Mouse (Mus musculus) limb, embryonic 10.5 days (tissue): ENCODE measurements at regions not wholly inside any gene's neighbourhood (a gene's known extent, or its start where the extent isn't known, plus 50 kb on each side); places are given as distances from the start of the nearest gene placed in this dataset.

Experiments
- DNase-seq: peaks from one replicate; pipeline ENCODE4 v3.0.0-alpha.2; 2017; ENCODE audit warnings: low spot score
- H3K27ac ChIP-seq: fragments of 300-500 bp; sonication (generic); 2 replicates; pipeline ENCODE4 v1.5.1; 2016; ENCODE audit warnings: mild to moderate bottlenecking
- H3K27me3 ChIP-seq: fragments of 300-500 bp; sonication (generic); 2 replicates; pipeline ENCODE4 v1.6.1; 2016; ENCODE audit warnings: low read depth, mild to moderate bottlenecking; ENCODE audit not compliant: poor library complexity, severe bottlenecking
- H3K36me3 ChIP-seq: fragments of 300-500 bp; sonication (generic); 2 replicates; pipeline ENCODE4 v1.6.1; 2016; ENCODE audit warnings: mild to moderate bottlenecking, moderate library complexity
- H3K4me1 ChIP-seq: fragments of 300-500 bp; sonication (generic); 2 replicates; pipeline ENCODE4 v1.6.1; 2016
- H3K4me3 ChIP-seq: fragments of 300-500 bp; sonication (generic); 2 replicates; pipeline ENCODE4 v1.5.1; 2016; ENCODE audit warnings: mild to moderate bottlenecking, moderate library complexity
- H3K9me3 ChIP-seq: fragments of 300-500 bp; sonication (generic); replicated peaks from 2 replicates; pipeline ENCODE4 v1.6.1; 2016; ENCODE audit warnings: mild to moderate bottlenecking
- WGBS: fragments of 180-500 bp; shearing (Covaris S2); methylation state at CpG from one replicate; pipeline ENCODE4 v1.1.7; 2016; 5-methylcytosine and 5-hydroxymethylcytosine counted together

GRCm38 (mm10) chr12:32273474-32273873 lies 65.0 kb upstream of the Pik3cg start:
- Histone ChIP-seq H3K9me3 (no peaks in the 10 kb centered on the region), H3K27me3 (no peaks in the 10 kb centered on the region), H3K27ac (no peak overlapping the region), H3K4me1 (no peaks in the 10 kb centered on the region), H3K4me3 (no peak overlapping the region), H3K36me3 (no peaks in the 10 kb centered on the region)
- DNase-seq = no peak
- WGBS = 95% methylated on average over 1 of the region's 1 CpGs

GRCm38 (mm10) chr12:32279861-32280260 lies 71.4 kb upstream of the Pik3cg start:
- H3K27ac ChIP-seq = no peak overlapping the region
- H3K4me1 ChIP-seq = peaks cover 7% of the 10 kb centered on the region
- H3K27me3 ChIP-seq = no peaks in the 10 kb centered on the region
- WGBS = 84% methylated on average over 4 of the region's 4 CpGs
- H3K36me3 ChIP-seq = no peaks in the 10 kb centered on the region
- H3K9me3 ChIP-seq = no peaks in the 10 kb centered on the region
- DNase-seq = no peak
- H3K4me3 ChIP-seq = no peak overlapping the region

DNA sequence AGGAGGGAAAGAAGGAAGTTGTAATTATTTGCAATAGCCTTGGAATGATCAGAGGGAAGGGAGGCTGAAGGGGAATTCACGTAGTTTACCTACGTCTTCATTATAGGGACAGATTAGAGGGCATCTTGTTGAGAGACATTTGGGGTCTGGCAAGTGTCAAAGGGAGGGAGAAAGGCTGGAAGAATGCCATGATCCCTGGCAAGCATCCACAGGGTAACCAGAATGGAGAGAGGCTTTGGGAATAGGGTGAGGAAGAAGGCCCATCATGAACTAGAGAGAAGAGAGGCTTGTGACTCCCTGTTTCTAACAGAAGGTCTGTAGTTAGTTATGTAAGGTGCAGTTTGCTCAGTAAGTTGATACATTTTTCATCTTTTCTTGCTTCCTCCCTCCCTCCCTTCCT lies 71.8 kb upstream of the Pik3cg start:
- Histone ChIP-seq H3K36me3 (no peaks in the 10 kb centered on the region), H3K4me1 (peaks cover 7% of the 10 kb centered on the region), H3K27me3 (no peaks in the 10 kb centered on the region), H3K4me3 (no peak overlapping the region), H3K9me3 (no peaks in the 10 kb centered on the region), H3K27ac (no peak overlapping the region)
- 89% methylated on average over 2 of the region's 2 CpGs for WGBS
- no peak for DNase-seq

DNA sequence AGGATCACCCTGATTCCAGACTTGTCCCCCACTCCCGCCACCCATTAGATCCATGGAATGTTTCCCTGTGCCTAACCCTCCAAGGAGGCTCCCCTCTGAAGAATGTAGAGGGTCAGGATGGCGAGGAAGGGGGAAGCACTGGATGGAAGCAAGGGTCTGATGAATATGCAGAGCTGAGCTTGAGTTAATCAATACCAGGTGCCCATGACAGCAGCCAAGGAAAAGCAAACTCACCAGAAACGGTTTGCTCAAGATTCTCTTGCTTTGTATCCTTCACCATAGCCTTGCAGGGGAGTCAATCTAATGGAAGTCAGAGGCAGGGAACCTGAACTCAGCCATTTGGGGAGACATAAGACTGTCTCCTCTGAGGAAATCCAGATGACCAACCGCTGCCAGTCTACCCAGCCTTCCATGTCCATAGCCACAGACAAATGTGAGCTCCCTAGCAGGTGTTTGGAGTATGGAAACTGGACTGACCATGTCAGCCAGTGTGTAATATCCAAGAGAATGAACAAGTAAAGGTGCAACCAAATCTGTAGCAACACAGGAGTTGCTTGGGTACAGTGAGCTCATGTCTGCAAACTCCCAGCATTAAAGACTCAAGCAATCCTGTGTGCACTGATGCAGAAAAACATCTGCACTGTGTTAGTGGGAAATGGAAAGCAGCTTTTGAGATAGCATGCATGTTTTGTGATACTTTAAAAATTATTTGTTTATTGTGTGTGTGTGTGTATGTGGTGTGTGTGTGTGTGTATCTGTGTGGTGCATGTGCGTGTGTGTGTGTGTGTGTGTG lies 74.1 kb upstream of the Pik3cg start:
- Histone ChIP-seq H3K9me3 (no peaks in the 10 kb centered on the region), H3K36me3 (no peaks in the 10 kb centered on the region), H3K27me3 (no peaks in the 10 kb centered on the region), H3K4me1 (peaks cover 7% of the 10 kb centered on the region), H3K27ac (no peak overlapping the region), H3K4me3 (no peak overlapping the region)
- no peak for DNase-seq
- WGBS = 57% methylated on average over 5 of the region's 5 CpGs

GRCm38 (mm10) chr12:32285039-32285438 lies 76.6 kb upstream of the Pik3cg start:
- Histone ChIP-seq H3K9me3 (no peaks in the 10 kb centered on the region), H3K36me3 (no peaks in the 10 kb centered on the region), H3K4me3 (no peak overlapping the region), H3K27me3 (no peaks in the 10 kb centered on the region), H3K4me1 (peaks cover 7% of the 10 kb centered on the region), H3K27ac (no peak overlapping the region)
- no peak for DNase-seq
- WGBS = 79% methylated on average over 2 of the region's 2 CpGs

DNA sequence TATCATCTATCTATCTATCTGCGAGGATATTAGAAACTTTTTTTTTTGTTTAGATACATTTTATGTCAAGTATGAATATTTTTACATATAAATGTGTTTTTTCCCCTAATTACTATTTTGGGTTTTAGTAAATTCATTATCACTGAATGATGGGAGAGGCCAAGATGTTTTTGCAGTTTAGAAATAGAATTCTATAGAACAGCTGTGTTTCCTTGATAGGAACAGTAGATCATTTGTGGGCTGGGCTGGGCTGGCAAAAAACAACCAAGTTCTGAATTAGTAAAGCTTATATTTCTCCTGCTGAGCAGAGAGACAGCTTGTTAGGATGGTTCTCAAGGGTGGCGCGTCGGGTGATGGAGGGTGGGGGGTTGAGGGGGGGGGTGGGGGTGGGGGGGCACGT lies 78.2 kb upstream of the Pik3cg start:
- Histone ChIP-seq H3K36me3 (no peaks in the 10 kb centered on the region), H3K27me3 (no peaks in the 10 kb centered on the region), H3K9me3 (no peaks in the 10 kb centered on the region), H3K4me1 (peaks cover 7% of the 10 kb centered on the region), H3K4me3 (no peak overlapping the region), H3K27ac (no peak overlapping the region)
- DNase-seq = no peak
- 26% methylated on average over 5 of the region's 5 CpGs for WGBS

- Histone ChIP-seq H3K4me1 (no peaks in the 10 kb centered on the region), H3K36me3 (no peaks in the 10 kb centered on the region), H3K9me3 (no peaks in the 10 kb centered on the region), H3K27ac (no peak overlapping the region), H3K4me3 (no peak overlapping the region), H3K27me3 (no peaks in the 10 kb centered on the region)
- 84% methylated on average over 5 of the region's 5 CpGs for WGBS
- DNase-seq = no peak
These were observed 82.7 kb upstream of the Pik3cg start for GRCm38 (mm10) chr12:32291145-32291544.

DNA sequence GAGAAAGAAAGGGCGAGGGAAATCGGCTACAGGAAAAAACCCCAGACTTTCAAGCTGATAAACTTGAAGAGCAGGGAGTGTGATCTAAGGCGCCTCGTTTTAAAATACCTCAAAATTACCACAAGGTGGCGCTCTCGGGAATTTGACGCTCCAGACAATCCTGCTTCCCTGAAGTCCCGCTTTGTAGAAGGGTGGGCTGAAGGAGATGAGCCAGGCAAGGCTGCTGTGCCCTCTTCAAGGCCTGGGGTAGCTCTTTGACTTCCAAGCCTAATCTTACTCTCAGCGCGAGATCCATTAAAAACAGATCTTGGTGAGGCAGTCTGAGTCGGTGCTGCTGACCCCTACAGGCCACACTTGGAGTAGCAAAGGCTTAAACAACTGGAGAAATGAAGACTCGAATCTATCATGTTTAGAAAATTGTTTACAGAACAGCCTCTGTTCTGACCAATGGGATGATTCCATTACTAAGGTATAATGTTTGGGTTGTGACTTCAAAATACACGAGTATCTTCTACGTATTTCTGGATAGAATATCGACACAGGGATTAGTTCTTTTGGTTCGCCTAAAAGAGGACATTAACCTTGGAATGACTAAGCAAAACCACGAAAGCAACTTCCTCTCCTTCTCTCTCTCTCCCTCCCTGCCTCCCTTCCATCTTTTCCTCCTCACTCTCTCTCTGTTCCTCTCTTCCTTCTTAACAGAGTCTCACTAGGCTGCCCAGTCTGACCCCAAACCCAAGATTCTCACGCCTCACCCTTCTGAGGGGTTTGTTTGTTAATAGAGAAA lies 83.7 kb upstream of the Pik3cg start:
- H3K4me3 ChIP-seq = peak overlapping the region; percentile 47
- H3K9me3 ChIP-seq = no peaks in the 10 kb centered on the region
- no peaks in the 10 kb centered on the region for H3K4me1 ChIP-seq
- DNase-seq = peak; percentile 73
- peak overlapping the region; percentile 75 for H3K27ac ChIP-seq
- H3K27me3 ChIP-seq = no peaks in the 10 kb centered on the region
- no peaks in the 10 kb centered on the region for H3K36me3 ChIP-seq
- WGBS = 27% methylated on average over 18 of the region's 18 CpGs

DNA sequence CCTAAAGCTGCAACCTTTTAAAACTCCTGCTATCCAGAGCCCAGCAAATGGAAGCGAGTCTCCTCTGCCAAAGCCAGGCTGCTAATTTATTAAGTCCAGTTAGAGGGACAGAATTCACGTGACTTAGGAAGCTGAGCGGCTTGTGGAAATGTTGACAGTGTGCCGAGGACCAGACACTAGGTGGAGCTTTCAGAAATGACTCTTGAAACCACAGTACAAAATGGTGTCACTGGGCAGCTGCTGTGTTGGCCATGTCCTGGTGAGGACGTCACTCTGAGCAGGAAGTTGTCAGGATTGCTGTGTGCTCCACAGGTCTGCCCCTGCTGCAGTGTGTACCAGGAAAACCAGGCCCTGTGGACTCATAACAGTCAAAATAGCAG lies 84.3 kb upstream of the Pik3cg start:
- no peak overlapping the region for H3K27ac ChIP-seq
- WGBS = 81% methylated on average over 5 of the region's 5 CpGs
- no peaks in the 10 kb centered on the region for H3K9me3 ChIP-seq
- no peak overlapping the region for H3K4me3 ChIP-seq
- no peaks in the 10 kb centered on the region for H3K36me3 ChIP-seq
- H3K27me3 ChIP-seq = no peaks in the 10 kb centered on the region
- no peak for DNase-seq
- H3K4me1 ChIP-seq = no peaks in the 10 kb centered on the region

GRCm38 (mm10) chr12:32297431-32297830 lies 81.1 kb upstream of the Ccdc71l start:
- no peaks in the 10 kb centered on the region for H3K36me3 ChIP-seq
- H3K27ac ChIP-seq = no peak overlapping the region
- no peak for DNase-seq
- H3K27me3 ChIP-seq = no peaks in the 10 kb centered on the region
- 93% methylated on average over 7 of the region's 7 CpGs for WGBS
- H3K4me1 ChIP-seq = no peaks in the 10 kb centered on the region
- H3K9me3 ChIP-seq = no peaks in the 10 kb centered on the region
- no peak overlapping the region for H3K4me3 ChIP-seq

GRCm38 (mm10) chr12:32299714-32300113 lies 78.8 kb upstream of the Ccdc71l start:
- H3K4me1 ChIP-seq = no peaks in the 10 kb centered on the region
- WGBS = 78% methylated on average over 2 of the region's 2 CpGs
- no peaks in the 10 kb centered on the region for H3K27me3 ChIP-seq
- H3K4me3 ChIP-seq = no peak overlapping the region
- no peaks in the 10 kb centered on the region for H3K9me3 ChIP-seq
- no peaks in the 10 kb centered on the region for H3K36me3 ChIP-seq
- no peak for DNase-seq
- H3K27ac ChIP-seq = no peak overlapping the region

DNA sequence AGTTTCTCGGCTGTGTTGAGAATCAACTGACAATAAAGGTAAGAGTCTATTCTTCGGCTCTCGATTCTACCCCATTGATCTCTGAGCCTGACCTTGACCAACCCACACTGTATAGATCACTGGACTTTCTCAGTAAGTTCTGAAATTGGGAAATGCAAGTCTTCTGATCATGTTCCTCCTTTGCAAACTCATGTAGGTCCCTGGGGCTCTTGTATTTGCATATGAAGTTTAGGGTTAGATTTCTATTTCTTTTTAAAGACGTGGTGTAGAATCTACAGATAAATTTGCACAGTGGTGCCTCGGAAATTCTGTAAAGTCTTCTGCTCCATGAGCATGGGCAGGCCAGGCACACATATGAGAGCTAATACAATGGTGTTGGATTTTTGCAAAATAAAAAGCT lies 72.8 kb upstream of the Ccdc71l start:
- Histone ChIP-seq H3K27ac (no peak overlapping the region), H3K4me1 (no peaks in the 10 kb centered on the region), H3K9me3 (no peaks in the 10 kb centered on the region), H3K4me3 (no peak overlapping the region), H3K36me3 (no peaks in the 10 kb centered on the region), H3K27me3 (no peaks in the 10 kb centered on the region)
- DNase-seq = no peak
- WGBS = 93% methylated on average over 5 of the region's 5 CpGs

DNA sequence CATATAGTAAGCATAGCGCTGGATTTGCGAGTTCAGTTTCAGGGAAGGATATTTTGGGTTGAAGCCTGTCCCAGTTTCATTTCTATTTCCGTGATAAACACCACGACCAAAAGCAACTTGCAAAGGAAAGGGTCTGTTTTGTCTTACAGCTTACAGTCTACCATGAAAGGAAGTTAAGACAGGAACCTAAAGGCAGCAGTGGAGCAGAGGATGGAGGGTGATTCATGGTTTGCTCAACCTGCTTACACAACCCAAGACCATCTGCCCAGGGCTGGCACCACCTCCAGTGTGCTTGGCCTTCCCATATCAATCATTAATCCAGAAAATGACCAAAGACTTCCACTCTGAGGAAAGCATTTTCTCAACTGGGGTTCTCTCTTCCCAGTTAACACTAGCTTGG lies 72.2 kb upstream of the Ccdc71l start:
- Histone ChIP-seq H3K36me3 (no peaks in the 10 kb centered on the region), H3K4me3 (no peak overlapping the region), H3K4me1 (no peaks in the 10 kb centered on the region), H3K27me3 (no peaks in the 10 kb centered on the region), H3K9me3 (no peaks in the 10 kb centered on the region), H3K27ac (no peak overlapping the region)
- no peak for DNase-seq
- WGBS = 92% methylated on average over 4 of the region's 4 CpGs
